Mouse (Mus musculus) liver, postnatal 0 days (tissue): Measurements from ENCODE around the gene Trappc4.
A peak's percentile ranks its signal among the peaks of the same experiment; 100 is the strongest.

ENCODE experiments used
- CTCF ChIP-seq: sonication (generic); IDR thresholded peaks from 2 replicates; pipeline ENCODE4 v1.5.1; 2016; ENCODE audit warnings: antibody characterized with exemption, low read depth
- EP300 ChIP-seq: IDR thresholded peaks from 2 replicates; pipeline ENCODE4 v1.6.1; 2016; ENCODE audit warnings: antibody characterized with exemption, low read depth, mild to moderate bottlenecking

DNA sequence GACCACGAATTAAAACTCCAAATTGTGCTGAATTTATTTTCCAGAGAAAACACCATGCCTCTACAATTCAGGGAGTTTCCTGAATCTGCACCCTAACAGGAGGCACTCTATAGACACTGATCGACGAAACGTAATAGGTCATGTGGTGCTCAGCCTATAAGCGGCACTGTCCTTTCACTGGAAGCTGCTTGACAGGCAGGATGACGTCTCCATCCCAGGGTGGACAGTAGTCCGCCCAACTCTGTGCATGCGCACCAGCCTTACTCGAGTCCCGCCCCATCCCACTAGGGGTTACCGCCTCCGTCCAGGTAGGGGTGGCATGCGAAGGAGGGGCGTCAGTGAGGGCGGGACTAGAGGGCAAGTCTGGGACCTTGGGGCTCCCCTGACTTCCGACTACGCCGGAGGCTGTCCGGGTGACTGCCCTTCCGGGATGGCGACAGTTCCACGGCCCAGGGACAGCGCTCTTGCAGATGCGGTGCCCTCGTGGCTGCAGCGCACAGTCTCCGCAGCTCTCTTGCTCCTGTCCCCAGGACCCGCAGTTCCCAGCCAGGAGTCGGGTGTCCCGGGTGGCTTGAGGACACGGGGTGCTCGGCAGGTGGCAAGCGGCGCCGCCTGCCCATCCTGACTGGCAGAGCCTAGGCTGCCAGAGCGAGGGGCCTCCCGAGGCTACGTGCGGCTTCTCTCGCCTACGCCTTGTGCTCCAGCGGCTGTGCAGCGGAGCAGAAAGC lies 10.6 kb downstream of the Trappc4 start, which contains the start of gene Slc37a4:
- TF ChIP-seq CTCF (peak; percentile 41), EP300 (no peak)
